Mouse (Mus musculus): Measurements from ENCODE around the gene Srsf3.
A peak's percentile ranks its signal among the peaks of the same experiment; 100 is the strongest.

The Srsf3 gene

DNA sequence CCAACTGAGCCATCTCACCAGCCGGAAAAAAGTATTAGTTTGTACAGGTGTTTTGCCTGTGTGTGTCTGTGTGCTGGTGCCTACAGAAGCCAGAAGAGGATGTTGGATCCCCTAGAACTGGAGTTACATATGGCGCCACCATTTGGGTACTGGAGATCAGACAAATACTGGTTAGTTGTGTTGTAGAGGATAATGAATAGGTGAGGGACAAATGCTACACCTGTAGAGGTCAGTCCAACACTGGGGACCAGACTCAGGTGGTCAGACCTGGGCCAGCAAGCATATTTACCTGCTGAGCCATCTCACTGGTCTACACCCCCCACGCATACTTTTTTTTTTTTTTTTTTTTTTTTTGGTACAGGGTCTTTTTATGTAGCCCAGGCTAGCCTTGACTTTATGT is 14.4 kb downstream of the Srsf3 start:
- no peak for DNase-seq

DNA sequence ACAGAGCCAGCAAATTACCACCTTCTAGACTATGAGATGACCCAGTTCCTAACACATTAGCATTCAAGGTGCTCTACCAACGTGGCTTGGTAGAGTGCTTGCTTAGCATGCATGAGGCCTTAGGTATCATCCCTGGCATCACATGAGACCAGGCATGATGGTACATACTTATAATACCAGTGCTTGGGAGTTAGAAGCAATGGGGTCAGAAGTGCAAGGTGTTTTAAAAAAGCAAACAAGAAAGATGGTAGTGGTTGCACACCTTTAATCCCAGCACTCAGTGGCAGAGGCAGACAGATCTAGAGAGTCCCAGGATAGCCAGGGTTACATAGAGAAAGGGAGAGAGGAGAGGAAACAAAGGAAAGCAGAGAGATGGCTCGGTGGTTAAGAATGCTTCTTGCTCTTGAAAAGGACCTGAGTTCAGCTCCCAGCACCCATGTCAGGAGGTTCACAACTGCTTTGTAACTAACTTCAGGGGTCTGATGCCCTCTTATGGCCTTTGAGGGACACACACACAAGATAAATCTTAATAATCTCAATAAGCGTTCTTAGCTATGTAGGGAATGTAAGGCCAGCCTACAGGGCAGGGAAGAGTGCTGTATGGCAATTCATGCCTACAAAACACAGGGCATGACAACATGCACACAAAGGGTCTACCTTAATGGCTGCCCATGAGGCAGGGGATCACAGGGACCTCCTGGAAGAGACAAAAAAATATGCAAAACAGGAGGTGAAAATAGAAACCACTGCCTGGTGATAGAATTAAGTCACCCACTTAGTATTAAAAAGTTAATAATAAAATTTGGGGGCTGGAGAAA is 15.5 kb downstream of the Srsf3 start:
- no peak for DNase-seq

- DNase-seq, result peak; percentile 94
These were observed 16.5 kb downstream of the Srsf3 start for GRCm38 (mm10) chr17:29048748-29049507.

DNA sequence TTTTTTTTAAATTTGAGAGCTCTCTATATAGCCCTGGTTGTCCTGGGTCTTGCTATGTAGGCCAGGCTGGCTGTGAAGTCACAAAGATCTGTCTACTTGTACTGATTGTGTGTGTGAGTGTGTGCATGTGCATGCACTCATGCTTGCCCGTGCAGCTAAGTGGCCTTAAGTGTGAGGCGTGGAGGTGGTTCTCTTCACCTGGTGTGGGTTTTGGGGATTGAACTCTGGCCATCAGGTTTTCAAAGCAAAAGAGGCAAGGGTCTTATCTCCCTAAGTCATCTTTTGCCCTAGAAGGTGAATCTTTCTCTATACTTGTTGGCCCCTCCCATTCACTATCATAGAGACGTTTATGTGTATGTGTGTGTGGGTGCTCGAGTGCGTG is 17.1 kb downstream of the Srsf3 start:
- no peak for DNase-seq

GRCm38 (mm10) chr17:29049923-29050322 is 17.5 kb downstream of the Srsf3 start:
- DNase-seq, result no peak

DNA sequence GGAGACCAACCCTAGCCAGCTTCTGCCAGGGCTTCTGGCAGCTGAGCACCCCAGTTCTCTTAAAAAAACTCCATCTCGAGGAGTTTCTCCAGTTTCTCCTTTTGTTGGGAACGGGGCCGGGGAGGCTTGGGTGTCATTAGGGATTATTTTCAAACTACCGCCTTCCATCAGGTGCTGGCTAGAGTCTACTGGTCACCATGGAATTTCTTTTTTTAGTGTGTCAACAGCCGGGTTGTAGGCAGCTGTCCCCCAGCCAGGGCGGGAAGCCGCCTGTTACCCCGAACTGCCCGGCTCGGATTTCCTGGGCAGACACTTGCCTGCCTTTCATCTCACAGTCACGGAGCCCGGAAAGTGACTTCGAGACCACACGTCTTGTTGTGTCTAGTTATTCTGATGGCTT is 18.4 kb downstream of the Srsf3 start:
- no peak for DNase-seq

DNA sequence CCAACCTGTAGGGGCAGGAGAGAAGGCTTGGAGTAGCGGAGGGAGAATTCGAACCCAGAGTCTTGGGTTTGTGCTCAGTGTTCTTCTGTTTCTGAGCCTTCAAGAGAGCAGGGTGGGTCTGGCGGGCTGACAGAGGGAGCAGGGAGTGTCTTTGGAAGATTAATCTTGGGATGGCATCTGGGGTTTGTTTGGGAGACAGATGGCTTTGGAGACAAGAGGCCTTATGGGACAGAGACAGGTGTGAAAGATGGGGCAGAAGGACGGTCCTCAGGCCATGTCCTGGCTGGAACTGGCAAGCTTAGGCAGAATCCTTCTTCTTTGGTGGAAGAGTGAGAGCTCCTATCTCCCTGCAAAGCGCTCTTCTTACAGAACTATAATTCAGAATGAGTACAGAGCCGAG is 20.6 kb downstream of the Srsf3 start:
- DNase-seq, result no peak

- no peak for DNase-seq
These were observed 21.4 kb downstream of the Srsf3 start for GRCm38 (mm10) chr17:29053841-29054240.

- DNase-seq, result no peak
These were observed 22.0 kb downstream of the Srsf3 start for GRCm38 (mm10) chr17:29054429-29054828.

- no peak for DNase-seq
These were observed 23.2 kb downstream of the Srsf3 start for GRCm38 (mm10) chr17:29055586-29055985.

DNA sequence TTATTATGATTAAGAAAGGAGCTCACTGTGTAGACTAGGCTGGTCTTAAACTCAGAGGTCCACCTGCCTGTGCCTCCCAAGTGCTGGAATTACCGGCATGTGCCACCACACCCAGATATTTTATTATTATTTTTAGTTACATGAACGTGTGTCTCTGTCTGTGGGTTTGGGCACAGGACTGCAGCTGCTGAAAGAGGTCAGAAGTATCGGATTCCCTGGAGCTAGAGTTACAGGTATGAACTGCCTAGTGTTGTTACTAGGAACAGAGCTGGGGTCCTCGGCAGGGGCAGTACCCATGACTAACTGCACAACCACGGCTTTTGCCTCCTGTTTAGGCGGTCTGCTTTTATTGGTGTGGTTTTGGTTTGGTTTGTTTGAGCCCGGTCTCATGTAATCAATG is 23.8 kb downstream of the Srsf3 start:
- DNase-seq, result no peak

GRCm38 (mm10) chr17:29056699-29057151 is 24.3 kb downstream of the Srsf3 start:
- DNase-seq, result no peak

DNA sequence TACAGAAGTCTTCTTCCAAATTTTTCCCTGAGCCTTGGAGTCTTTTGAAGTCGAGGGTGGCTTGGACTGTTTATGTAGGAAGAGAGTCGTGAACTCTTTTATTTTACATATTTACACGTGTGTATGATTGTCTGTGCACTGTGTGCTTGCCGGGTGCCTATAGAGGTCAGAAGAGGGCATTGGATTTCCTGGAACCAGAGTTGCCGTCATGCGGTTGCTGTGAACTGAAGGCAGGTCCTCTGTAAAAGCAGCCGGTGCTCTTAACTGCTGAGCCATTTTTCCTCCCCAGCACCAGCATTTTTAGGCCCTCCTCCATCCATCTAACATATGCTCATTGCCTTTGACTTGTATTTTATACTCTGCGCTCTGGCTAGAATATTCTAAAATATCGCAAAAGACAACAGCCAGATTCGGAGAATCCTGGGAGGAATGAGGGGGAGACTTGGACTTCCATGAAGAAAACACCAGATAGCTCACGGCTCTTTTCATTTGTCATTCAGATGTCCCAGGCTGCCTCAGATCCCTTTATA is 25.0 kb downstream of the Srsf3 start:
- DNase-seq, result no peak

DNA sequence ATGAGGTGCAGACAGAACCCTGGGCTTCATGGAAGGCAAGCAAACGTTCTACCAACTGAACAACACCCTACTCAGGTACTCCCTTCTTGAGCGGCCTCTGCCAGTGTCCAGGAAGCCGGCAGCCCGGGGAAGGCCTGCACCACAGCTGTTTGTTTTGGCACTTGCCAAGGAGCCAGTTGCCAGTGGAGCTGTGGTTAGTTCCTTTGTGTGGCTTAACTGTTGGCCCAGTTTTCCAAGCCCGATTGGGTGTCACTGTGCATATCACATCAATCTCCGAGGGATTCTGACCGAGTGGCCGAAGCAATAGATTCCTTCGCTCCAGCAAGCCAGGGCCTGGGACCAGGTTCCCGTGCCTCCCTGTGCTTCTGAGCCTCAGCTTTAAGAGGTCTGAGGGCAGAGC is 25.5 kb downstream of the Srsf3 start:
- no peak for DNase-seq

GRCm38 (mm10) chr17:29058487-29058886 is 26.1 kb downstream of the Srsf3 start:
- no peak for DNase-seq

GRCm38 (mm10) chr17:29059581-29059980 is 27.2 kb downstream of the Srsf3 start:
- DNase-seq, result no peak

GRCm38 (mm10) chr17:29060946-29061345 is 28.5 kb downstream of the Srsf3 start:
- DNase-seq, result no peak

DNA sequence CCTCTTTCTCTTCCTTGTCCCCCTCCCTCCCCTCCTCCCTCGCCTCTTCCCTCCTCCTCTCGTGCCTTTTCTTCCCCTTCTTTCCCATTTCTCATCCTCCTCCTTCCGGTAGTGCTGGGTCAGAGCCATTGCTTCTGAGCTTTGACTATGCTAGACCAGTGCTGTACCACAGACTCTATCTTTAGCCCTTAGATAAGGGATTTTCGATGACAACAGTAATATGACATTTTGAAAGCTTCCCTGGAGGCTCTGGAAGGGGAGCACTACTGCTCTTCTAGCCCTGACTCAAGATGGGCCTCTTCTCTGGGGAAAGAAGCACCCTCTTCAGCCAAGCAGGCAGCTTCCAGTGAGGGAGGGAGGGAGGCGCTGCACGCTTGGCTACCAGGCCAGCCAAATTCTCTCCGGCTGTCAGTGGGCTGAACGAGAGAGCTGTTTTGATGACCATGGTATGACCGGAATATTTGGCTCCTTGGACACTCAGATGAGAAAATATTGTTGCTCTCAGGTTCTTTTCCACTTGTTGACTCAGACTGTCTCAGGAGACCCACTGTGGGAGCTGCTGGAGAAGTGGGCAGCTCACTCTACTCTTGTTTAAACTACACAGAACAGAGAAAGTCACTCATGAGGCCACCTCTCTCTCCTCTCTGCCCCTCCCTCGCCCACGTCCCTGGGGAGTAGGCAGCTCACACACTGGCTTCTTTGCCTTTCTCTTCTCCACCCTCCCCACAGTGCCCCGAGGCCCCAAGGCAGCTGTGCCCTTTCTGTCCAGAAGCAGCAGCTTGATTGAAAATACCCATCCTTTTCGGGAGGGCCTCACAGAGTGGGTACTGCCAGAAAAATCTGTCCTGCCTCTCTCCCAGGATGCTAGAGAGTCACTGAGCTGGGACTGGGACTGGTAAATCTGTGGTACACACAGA is 29.9 kb downstream of the Srsf3 start:
- DNase-seq, result no peak

- DNase-seq, result no peak
These were observed 30.9 kb downstream of the Srsf3 start for GRCm38 (mm10) chr17:29063121-29063987.

- DNase-seq, result no peak
These were observed 31.5 kb downstream of the Srsf3 start for GRCm38 (mm10) chr17:29063988-29064285.

GRCm38 (mm10) chr17:29065245-29065940 is 33.0 kb downstream of the Srsf3 start:
- no peak for DNase-seq

All from cerebellum, adult 9-10 months (tissue).